Mouse (Mus musculus): ENCODE measurements around the gene Prpsap1.
"Not testable (repeated sequence)": the region's sequence is repeated elsewhere in the genome, so short reads cannot be mapped to it uniquely, and the experiment has no call there.

Gene Prpsap1

GRCm38 (mm10) chr11:116430723-116431427 is 63.1 kb downstream of the Prpsap1 start:
- in situ Hi-C loops (cut with MboI, MseI): no loop called here

- in situ Hi-C loops (cut with MboI, MseI): no loop called here
These were observed 64.0 kb downstream of the Prpsap1 start for GRCm38 (mm10) chr11:116429862-116430613.

GRCm38 (mm10) chr11:116428872-116429859 is 64.8 kb downstream of the Prpsap1 start:
- in situ Hi-C loops (cut with MboI, MseI): no loop called here

GRCm38 (mm10) chr11:116426852-116427575 is 67.0 kb downstream of the Prpsap1 start:
- in situ Hi-C loops (cut with MboI, MseI): no loop called here

GRCm38 (mm10) chr11:116426328-116426727 is 67.7 kb downstream of the Prpsap1 start:
- in situ Hi-C loops (cut with MboI, MseI): not testable (repeated sequence)

- in situ Hi-C loops (cut with MboI, MseI): loop anchor here (25.0 kb wide), 2 partner anchors 912 to 1362 kb away; partner anchors contain the start of genes 6030468B19Rik, Tmc6 and Tmc8
These were observed 69.2 kb downstream of the Prpsap1 start for GRCm38 (mm10) chr11:116424621-116425407.

- in situ Hi-C loops (cut with MboI, MseI): loop anchor here (25.0 kb wide), 2 partner anchors 913 to 1363 kb away; partner anchors contain the start of genes 6030468B19Rik, Tmc6 and Tmc8
These were observed 70.0 kb downstream of the Prpsap1 start for GRCm38 (mm10) chr11:116423782-116424620.

GRCm38 (mm10) chr11:116423214-116423613 is 70.8 kb downstream of the Prpsap1 start:
- in situ Hi-C loops (cut with MboI, MseI): loop anchor here (25.0 kb wide), 2 partner anchors 914 to 1364 kb away; partner anchors contain the start of genes 6030468B19Rik, Tmc6 and Tmc8

- in situ Hi-C loops (cut with MboI, MseI): loop anchor here (25.0 kb wide), 2 partner anchors 915 to 1365 kb away; partner anchors contain the start of genes 6030468B19Rik, Tmc6 and Tmc8
These were observed 71.4 kb downstream of the Prpsap1 start for GRCm38 (mm10) chr11:116422562-116422961.

- in situ Hi-C loops (cut with MboI, MseI): loop anchor here (25.0 kb wide), 2 partner anchors 916 to 1366 kb away; partner anchors contain the start of genes 6030468B19Rik, Tmc6 and Tmc8
These were observed 72.9 kb downstream of the Prpsap1 start for GRCm38 (mm10) chr11:116421102-116421501.
